Mouse (Mus musculus) stomach, embryonic 16.5 days (tissue): ENCODE measurements around the gene Slc5a2. TPM values are rescaled to one million over a fixed set of nuclear protein-coding genes. Genes with fewer than 3 reads are reported as not detected.
A peak's percentile ranks its signal among the peaks of the same experiment; 100 is the strongest.

Experiments
- ATAC-seq: fragments of 200-750 bp; cut with Nextera tagmentation; 2 replicates; pipeline ENCODE4 v1.8.0; 2017; ENCODE audit warnings: moderate number of reproducible peaks, moderate TSS enrichment; ENCODE audit not compliant: insufficient read depth, low FRiP score
- H3K27ac ChIP-seq: fragments of 300-500 bp; sonication (generic); 2 replicates; pipeline ENCODE4 v1.5.1; 2014; ENCODE audit warnings: low read length
- H3K27me3 ChIP-seq: fragments of 300-500 bp; sonication (generic); 2 replicates; pipeline ENCODE4 v1.6.1; 2014; ENCODE audit warnings: low read length, control low read depth, mixed read lengths; ENCODE audit not compliant: control insufficient read depth, insufficient read depth
- H3K36me3 ChIP-seq: fragments of 300-500 bp; sonication (generic); 2 replicates; pipeline ENCODE4 v1.6.1; 2014; ENCODE audit warnings: low read length; ENCODE audit not compliant: control insufficient read depth, insufficient read depth
- H3K4me1 ChIP-seq: fragments of 300-500 bp; sonication (generic); 2 replicates; pipeline ENCODE4 v1.6.1; 2014; ENCODE audit warnings: low read length, control low read depth, mixed read lengths; ENCODE audit not compliant: control insufficient read depth, insufficient read depth
- H3K4me2 ChIP-seq: fragments of 300-500 bp; sonication (generic); 2 replicates; pipeline ENCODE4 v1.6.1; 2014; ENCODE audit warnings: low read depth, low read length, mixed read lengths
- H3K4me3 ChIP-seq: fragments of 300-500 bp; sonication (generic); replicated peaks from 2 replicates; pipeline ENCODE4 v1.5.1; 2014; ENCODE audit warnings: mild to moderate bottlenecking, low read length
- H3K9ac ChIP-seq: fragments of 300-500 bp; sonication (generic); 2 replicates; pipeline ENCODE4 v1.6.1; 2014; ENCODE audit warnings: low read length
- H3K9me3 ChIP-seq: fragments of 300-500 bp; sonication (generic); replicated peaks from 2 replicates; pipeline ENCODE4 v1.6.1; 2016; ENCODE audit warnings: low read length, control low read depth; ENCODE audit not compliant: control insufficient read depth
- WGBS: fragments of 180-500 bp; shearing (Covaris S2); extraction: QIAGEN DNeasy Blood & Tissue Kit; methylation state at CpG from one replicate; pipeline ENCODE4 v1.1.7; 2014; 5-methylcytosine and 5-hydroxymethylcytosine counted together
- polyA plus RNA-seq: library from polyadenylated mRNA; unstranded; fragments of >200 nt; fragmentation: Nextera tagmentation; extraction: Ambion mirVana; gene quantifications from 2 replicates; pipeline ENCODE4 v1.2.1, GENCODE M21; 2015

Slc5a2 gene
- polyA plus RNA-seq, 1 experiment from 2014 or later = 0.72 TPM

DNA sequence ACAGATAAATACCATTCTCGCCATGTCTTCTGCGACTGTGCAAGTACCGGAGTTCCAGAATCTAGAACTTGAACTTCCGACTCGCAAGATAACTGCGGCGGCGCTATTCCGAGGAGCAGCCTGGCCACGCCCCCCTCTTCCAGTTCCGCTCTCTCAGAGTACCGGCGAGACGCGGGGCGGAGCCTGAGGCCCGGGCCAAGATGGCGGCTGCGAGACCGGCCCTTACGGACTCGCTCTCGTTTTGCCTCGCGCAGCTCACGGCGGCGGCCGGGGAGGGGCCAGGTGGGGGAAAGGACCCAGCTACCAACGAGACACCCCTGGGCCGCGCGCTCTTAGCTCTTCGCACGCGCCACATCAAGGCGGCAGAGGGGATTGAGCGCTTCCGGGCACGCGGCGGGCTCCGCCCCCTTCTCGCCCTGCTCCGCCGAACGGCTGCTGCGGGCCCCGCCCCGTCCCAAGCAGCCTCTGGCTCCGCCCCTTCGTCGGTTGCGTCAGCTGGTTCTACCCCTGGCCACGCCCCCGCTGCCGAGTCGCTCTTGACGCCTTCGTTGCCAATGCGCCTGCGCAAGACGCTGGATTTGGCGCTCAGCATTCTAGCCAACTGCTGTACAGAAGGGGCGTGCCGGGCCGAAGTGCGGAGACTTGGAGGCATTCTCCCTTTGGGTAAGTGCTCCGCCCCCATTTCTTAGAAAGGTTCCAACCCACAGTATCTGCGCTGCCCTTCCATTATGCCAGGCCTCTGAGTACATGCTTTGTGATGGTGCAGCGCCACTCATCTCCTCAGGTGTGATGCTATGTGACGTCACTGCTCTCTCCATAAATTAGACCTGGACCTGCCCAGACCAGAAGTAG, 27.3 kb upstream of the Slc5a2 start, which contains the start of gene 9130023H24Rik:
9130023H24Rik (minus strand) TSS at position 105 of the 852 bp plus-strand sequence.
- H3K4me3 ChIP-seq = peak within 1 kb of the TSS; percentile 72
- no peaks in the 10 kb centered on the region for H3K27me3 ChIP-seq
- peak; percentile 89 for ATAC-seq
- peak within 1 kb of the TSS; percentile 86 for H3K4me2 ChIP-seq
- H3K36me3 ChIP-seq = 0 out of 2 replicates have a peak, but pooled peaks cover 12% of the 10 kb centered on the region
- WGBS = under 1% methylated on average over 72 of the region's 72 CpGs
- peaks cover 5% of the 10 kb centered on the region for H3K4me1 ChIP-seq
- no peaks in the 10 kb centered on the region for H3K9me3 ChIP-seq
- H3K9ac ChIP-seq = peak within 1 kb of the TSS; percentile 91
- peak within 1 kb of the TSS; percentile 99 for H3K27ac ChIP-seq

DNA sequence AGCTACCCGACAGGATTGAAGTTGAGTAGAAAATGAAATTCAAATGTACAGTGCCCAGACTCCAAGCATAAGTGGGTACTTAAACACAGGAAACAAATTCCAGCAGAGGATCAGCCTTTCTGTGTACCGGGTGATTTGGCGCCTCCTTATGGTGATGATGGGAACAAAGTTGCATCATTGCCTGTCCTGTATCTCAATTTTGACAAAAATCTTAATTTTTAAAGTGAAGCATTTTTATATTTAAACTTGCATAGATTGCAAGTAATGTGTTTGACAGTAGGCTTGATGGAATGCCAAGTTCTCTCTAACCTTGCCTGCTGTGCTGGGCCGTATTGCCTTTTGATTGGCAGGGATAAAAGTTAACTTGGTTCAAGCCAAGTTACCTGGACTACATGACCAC, 26.5 kb upstream of the Slc5a2 start:
- peaks cover 5% of the 10 kb centered on the region for H3K4me1 ChIP-seq
- H3K27me3 ChIP-seq = no peaks in the 10 kb centered on the region
- H3K9me3 ChIP-seq = no peaks in the 10 kb centered on the region
- H3K9ac ChIP-seq = peak overlapping the region; percentile 66
- peak overlapping the region; percentile 86 for H3K4me2 ChIP-seq
- WGBS = 24% methylated on average over 4 of the region's 4 CpGs
- 0 out of 2 replicates have a peak, but pooled peaks cover 14% of the 10 kb centered on the region for H3K36me3 ChIP-seq
- H3K4me3 ChIP-seq = peak overlapping the region; percentile 72
- peak overlapping the region; percentile 92 for H3K27ac ChIP-seq
- ATAC-seq = no peak

DNA sequence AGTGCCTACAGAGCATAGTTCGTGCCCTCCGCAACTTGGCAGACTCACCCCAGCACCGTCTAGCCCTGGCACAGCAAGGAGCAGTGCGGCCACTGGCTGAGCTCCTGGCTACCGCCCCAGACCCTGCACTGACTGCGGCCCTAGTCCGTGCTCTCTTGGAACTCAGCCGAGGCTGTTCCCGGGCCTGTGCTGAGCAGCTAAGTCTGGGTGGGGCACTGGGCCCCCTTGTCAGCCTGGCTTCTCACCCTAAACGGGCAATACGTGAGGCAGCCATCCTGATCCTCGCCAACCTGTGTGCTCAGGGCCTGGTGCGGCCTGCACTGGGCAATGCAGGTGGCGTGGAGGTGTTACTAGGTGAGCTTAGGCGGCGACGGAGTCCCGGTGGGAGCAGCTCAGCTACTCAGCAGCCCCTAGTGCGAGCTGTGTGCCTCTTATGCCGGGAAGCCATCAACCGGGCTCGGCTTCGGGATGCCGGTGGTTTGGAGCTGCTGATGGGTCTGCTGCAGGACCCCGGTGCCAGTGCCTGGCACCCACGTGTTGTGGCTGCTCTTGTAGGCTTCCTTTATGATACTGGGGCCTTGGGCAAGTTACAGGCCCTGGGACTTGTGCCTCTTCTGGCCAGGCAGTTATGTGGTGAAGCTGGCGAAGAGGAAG, 25.2 kb upstream of the Slc5a2 start:
- peaks cover 21% of the 10 kb centered on the region for H3K36me3 ChIP-seq
- 94% methylated on average over 27 of the region's 27 CpGs for WGBS

DNA sequence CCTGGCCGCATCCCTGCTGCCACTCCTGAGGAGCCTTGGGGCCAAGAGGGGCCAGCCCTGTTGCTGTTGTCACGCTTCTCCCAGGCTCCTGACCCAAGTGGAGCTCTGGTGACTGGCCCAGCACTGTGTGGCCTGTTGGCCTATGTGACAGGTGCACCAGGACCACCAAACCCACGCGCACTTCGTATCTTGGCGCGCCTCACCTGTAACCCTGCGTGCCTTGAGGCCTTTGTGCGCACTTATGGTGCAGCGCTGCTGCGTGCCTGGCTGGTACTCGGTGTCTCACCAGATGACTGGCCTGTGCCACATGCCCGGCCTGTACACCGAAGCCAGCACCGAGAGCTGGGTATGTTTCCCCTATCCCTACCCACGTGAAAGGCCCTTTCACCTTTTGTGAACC, 23.1 kb upstream of the Slc5a2 start:
- ATAC-seq = no peak
- no peak overlapping the region for H3K9ac ChIP-seq
- no peaks in the 10 kb centered on the region for H3K27me3 ChIP-seq
- no peak overlapping the region for H3K27ac ChIP-seq
- H3K4me2 ChIP-seq = no peak overlapping the region
- H3K4me3 ChIP-seq = no peak overlapping the region
- H3K36me3 ChIP-seq = peaks cover 21% of the 10 kb centered on the region
- no peaks in the 10 kb centered on the region for H3K9me3 ChIP-seq
- 93% methylated on average over 16 of the region's 16 CpGs for WGBS
- peaks cover 10% of the 10 kb centered on the region for H3K4me1 ChIP-seq

More for the DNA sequence above, 25.2 kb upstream of the Slc5a2 start:
- no peak for ATAC-seq
- Histone ChIP-seq H3K9ac (peak overlapping the region; percentile 43; the same call in 1 of the 2 replicates), H3K4me3 (no peak overlapping the region), H3K9me3 (no peaks in the 10 kb centered on the region), H3K4me1 (peaks cover 5% of the 10 kb centered on the region), H3K4me2 (no peak overlapping the region), H3K27me3 (no peaks in the 10 kb centered on the region), H3K27ac (no peak overlapping the region)

DNA sequence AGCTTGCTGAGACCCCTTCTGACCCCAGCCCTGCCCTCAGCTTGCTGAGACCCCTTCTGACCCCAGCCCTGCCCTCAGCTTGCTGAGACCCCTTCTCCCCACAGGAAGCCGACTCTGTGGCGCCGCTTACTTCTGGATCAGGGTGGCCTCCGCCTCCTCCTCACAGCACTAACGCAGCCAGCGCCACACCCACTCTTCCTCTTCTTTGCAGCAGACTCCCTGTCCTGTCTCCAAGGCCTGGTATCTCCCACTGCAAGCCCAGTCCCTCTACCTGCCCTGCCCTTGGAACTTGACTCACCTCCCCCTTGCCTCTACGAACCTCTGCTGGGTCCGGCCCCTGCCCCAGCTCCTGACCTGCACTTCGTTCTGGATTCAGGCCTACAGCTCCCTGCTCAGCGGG, 21.5 kb upstream of the Slc5a2 start:
- WGBS = 58% methylated on average over 10 of the region's 10 CpGs
- Histone ChIP-seq H3K36me3 (peaks cover 21% of the 10 kb centered on the region), H3K4me3 (no peak overlapping the region), H3K4me1 (peaks cover 10% of the 10 kb centered on the region), H3K27ac (no peak overlapping the region), H3K4me2 (no peak overlapping the region), H3K9ac (peak overlapping the region; percentile 3; the same call in 1 of the 2 replicates), H3K27me3 (no peaks in the 10 kb centered on the region), H3K9me3 (no peaks in the 10 kb centered on the region)
- ATAC-seq = no peak

DNA sequence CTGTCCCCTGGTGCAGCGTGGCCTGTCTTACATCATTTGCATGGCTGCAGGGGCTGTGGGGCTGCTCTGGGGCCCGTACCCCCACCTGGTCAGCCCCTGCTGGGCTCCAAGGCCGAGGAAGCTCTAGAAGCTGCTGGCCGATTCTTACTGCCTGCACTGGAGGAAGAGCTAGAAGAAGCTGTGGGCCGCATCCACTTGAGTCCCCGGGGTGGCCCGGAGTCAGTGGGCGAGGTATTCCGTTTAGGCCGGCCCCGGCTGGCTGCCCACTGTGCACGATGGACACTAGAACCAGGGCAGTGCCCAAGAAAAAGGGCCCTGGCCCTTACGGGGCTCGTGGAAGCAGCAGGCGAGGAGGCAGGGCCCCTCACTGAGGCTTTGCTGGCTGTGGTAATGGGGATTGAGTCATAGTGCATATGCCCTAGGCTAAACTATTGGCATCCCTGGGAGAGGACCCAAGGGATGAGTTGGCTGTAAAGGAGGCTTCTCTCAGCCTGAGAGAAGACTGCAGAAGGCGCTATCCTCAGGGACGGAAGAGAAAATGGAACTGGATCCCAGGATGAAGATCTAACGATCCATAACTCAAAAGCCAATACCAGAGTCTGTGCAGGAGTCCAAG, 20.9 kb upstream of the Slc5a2 start:
- peaks cover 21% of the 10 kb centered on the region for H3K36me3 ChIP-seq
- WGBS = 92% methylated on average over 18 of the region's 18 CpGs
- peak overlapping the region; percentile 3; the same call in 1 of the 2 replicates for H3K9ac ChIP-seq
- no peak overlapping the region for H3K4me3 ChIP-seq
- no peaks in the 10 kb centered on the region for H3K27me3 ChIP-seq
- no peak for ATAC-seq
- H3K4me1 ChIP-seq = peaks cover 10% of the 10 kb centered on the region
- H3K9me3 ChIP-seq = no peaks in the 10 kb centered on the region
- H3K27ac ChIP-seq = no peak overlapping the region
- no peak overlapping the region for H3K4me2 ChIP-seq

DNA sequence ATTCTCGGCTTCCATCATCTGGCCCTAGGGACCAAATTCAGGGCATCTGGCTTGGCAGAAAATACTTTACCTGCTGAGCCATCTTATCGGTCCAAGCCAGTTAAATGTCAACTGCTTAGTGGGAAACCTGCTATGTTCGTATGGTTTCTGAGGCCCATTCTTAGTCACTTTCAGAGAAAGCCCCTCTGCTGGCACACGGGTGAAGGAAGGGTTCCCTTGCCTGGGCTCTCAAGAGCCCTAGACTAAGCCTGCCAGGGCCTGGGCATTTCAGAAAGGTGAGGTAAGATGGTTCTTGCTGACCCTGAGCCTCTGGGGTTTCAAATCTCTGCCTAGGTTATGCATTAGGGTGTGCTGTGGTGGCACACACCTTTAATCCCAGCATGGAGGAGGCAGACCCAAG, 19.9 kb upstream of the Slc5a2 start:
- Histone ChIP-seq H3K4me2 (peak overlapping the region; percentile 83; the same call in 1 of the 2 replicates), H3K4me1 (peaks cover 16% of the 10 kb centered on the region), H3K9me3 (no peaks in the 10 kb centered on the region), H3K27me3 (no peaks in the 10 kb centered on the region), H3K27ac (peak overlapping the region; percentile 99), H3K36me3 (peaks cover 20% of the 10 kb centered on the region), H3K9ac (peak overlapping the region; percentile 21; the same call in 1 of the 2 replicates), H3K4me3 (no peak overlapping the region)
- ATAC-seq = no peak
- 82% methylated on average over 4 of the region's 4 CpGs for WGBS

DNA sequence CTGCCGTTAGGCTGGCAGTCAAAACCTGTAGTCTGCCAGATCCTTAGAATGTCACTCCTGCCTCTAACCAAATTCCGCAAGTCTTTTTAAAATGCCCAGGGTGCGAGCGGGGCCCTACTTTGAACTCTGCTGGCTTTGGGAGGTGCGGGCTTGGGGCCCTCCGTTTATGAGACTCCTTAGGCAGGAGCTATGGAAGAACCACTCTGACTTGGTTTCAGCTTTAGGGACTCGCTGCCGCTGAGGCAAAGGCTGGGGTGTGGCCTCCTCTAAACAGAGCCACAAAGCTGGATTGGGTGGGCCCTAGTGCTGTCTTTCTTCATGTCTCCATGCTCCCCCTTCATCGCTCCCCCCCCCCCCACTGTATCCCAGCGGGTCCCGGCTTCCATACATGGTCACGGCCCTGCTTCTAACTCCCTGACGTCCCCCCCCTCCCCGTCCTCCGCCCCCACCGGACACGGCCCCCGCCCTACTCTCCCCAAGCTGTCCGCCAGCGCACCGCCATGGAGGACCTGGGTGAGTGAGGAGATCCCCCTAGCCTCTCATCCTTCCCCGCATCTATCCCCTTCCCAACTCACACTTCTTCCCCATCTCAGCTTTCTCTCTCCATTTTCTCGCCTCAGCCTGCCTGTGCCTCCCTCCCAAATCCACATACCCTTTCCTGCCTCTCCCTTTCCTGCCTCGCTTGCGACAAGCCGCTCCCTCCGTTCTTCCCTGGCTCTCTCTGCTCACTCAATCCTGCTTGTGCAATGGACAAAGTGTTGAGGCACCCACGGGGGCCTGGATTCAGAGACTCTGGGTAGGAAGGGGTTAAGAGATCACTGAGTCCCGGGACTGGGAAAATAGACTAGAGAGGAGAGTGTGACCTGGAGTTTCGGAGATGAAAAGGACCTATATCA, 18.7 kb upstream of the Slc5a2 start, which contains the start of gene Tgfb1i1:
Tgfb1i1 (plus strand) TSS at position 317 of the 896 bp plus-strand sequence.
- Histone ChIP-seq H3K27ac (peak within 1 kb of the TSS; percentile 99), H3K4me1 (peaks cover 16% of the 10 kb centered on the region), H3K4me3 (peak within 1 kb of the TSS; percentile 76), H3K9me3 (no peaks in the 10 kb centered on the region), H3K9ac (peak within 1 kb of the TSS; percentile 95), H3K36me3 (peaks cover 17% of the 10 kb centered on the region), H3K27me3 (no peaks in the 10 kb centered on the region), H3K4me2 (peak within 1 kb of the TSS; percentile 83)
- ATAC-seq = peak; percentile 92
- WGBS = 3% methylated on average over 25 of the region's 30 CpGs
